Mouse (Mus musculus): Measurements from ENCODE around the gene Uba5.

GRCm38 (mm10) chr9:104109151-104109550 lies 46.2 kb upstream of the Uba5 start:
- TF ChIP-seq CTCF (IDR thresholded peaks at IDR 0.05; ENCODE audit: low read depth) (no peak), EP300 (IDR thresholded peaks at IDR 0.05; ENCODE audit: low read depth) (no peak)

Measured in liver, embryonic 14.5 days (tissue).